Mouse (Mus musculus) frontal cortex, postnatal 10 days (tissue): ENCODE measurements around the gene Rplp1.

Experiments used
- DNase-seq, 2 experiments: peaks; one replicate each; pipeline ENCODE4 v3.0.0; 2022; ENCODE audit warnings: low spot score in 2 of 2, mixed read lengths in 1 of 2

The Rplp1 gene

GRCm38 (mm10) chr9:61911300-61912128 is 2.8 kb downstream of the Rplp1 start:
- no peak for DNase-seq

- DNase-seq, result no peak
These were observed 3.7 kb downstream of the Rplp1 start for GRCm38 (mm10) chr9:61910526-61911256.

- DNase-seq, result no peak
These were observed 4.7 kb downstream of the Rplp1 start for GRCm38 (mm10) chr9:61909633-61910032.

- DNase-seq, result no peak
These were observed 5.4 kb downstream of the Rplp1 start for GRCm38 (mm10) chr9:61908832-61909407.

GRCm38 (mm10) chr9:61908341-61908740 is 6.0 kb downstream of the Rplp1 start:
- no peak for DNase-seq

GRCm38 (mm10) chr9:61907621-61908295 is 6.6 kb downstream of the Rplp1 start:
- no peak for DNase-seq

- DNase-seq, result no peak
These were observed 7.4 kb downstream of the Rplp1 start for GRCm38 (mm10) chr9:61906912-61907311.

- DNase-seq, result no peak
These were observed 8.8 kb downstream of the Rplp1 start for GRCm38 (mm10) chr9:61905576-61905975.

GRCm38 (mm10) chr9:61904201-61904600 is 10.1 kb downstream of the Rplp1 start:
- DNase-seq, result no peak

GRCm38 (mm10) chr9:61902445-61902844 is 11.9 kb downstream of the Rplp1 start:
- DNase-seq, result no peak

GRCm38 (mm10) chr9:61901574-61901973 is 12.8 kb downstream of the Rplp1 start:
- no peak for DNase-seq

GRCm38 (mm10) chr9:61899804-61900203 is 14.5 kb downstream of the Rplp1 start:
- peak; percentile 54 to 80 for DNase-seq

GRCm38 (mm10) chr9:61898401-61898800 is 15.9 kb downstream of the Rplp1 start:
- peak; percentile 64 to 87 for DNase-seq

GRCm38 (mm10) chr9:61895014-61895413 is 19.3 kb downstream of the Rplp1 start:
- DNase-seq, result no peak

GRCm38 (mm10) chr9:61889855-61890254 is 24.5 kb downstream of the Rplp1 start:
- no peak for DNase-seq

- DNase-seq, result no peak
These were observed 26.5 kb downstream of the Rplp1 start for GRCm38 (mm10) chr9:61887661-61888379.

GRCm38 (mm10) chr9:61885964-61886363 is 28.4 kb downstream of the Rplp1 start:
- DNase-seq, result no peak

GRCm38 (mm10) chr9:61884936-61885335 is 29.4 kb downstream of the Rplp1 start:
- DNase-seq, result no peak

GRCm38 (mm10) chr9:61884375-61884774 is 30.0 kb downstream of the Rplp1 start:
- DNase-seq, result no peak

GRCm38 (mm10) chr9:61882179-61882578 is 32.2 kb downstream of the Rplp1 start:
- DNase-seq, result no peak

GRCm38 (mm10) chr9:61878889-61879288 is 35.5 kb downstream of the Rplp1 start:
- DNase-seq, result peak; percentile 52 to 74
